ENCODE assay signal across 8 mouse cellular contexts in the genomic region with DNA sequence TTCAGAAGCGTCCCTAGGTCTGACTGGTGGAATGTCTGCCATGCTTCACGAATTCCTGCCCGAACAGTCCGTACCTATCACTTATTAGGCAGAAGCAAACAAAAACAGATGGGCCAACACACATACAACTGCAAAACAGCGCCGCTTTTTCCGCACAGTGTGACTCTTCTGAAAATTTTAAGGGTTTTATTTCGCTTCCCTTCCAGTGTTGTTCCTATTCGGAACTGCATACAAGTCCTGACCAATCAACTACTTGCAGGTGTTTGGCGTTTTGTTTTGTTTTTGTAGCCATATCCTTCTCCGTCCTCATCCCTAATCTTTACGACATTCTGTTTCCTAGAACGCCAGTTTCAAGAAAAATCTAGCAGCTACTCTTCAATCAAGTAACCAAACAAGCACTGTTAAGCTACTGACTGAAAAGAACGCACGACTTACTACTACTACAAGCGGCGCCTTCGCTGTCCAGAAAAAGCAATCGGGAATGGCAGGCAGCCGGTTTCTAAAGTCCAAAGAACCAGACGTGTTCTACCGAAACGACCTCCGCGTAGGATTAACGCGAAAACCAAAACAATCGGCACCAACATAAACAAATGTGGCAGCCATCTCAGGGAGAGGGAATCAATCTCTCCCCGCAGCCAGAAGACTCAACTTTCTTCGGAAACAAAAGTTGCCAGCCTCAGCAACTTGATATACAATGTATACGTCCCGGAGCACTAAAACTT. TPM values are rescaled to one million over a fixed set of nuclear protein-coding genes. Genes with fewer than 3 reads are reported as not detected.
DNase-seq lines count a peak whose midpoint lies in the region; ATAC-seq lines count a peak whose summit lies in the region.

No protein-coding gene starts in this region.

- H3K27ac ChIP-seq in forebrain, embryonic 14.5 days (ENCODE audit: low read depth, low read length): peak overlapping the region; percentile 100
- H3K27ac ChIP-seq in hindbrain, embryonic 15.5 days (replicated peaks): peak overlapping the region; percentile 97
- peak overlapping the region; percentile 100 for H3K27ac ChIP-seq in limb, embryonic 15.5 days
- H3K27ac ChIP-seq in midbrain, embryonic 15.5 days: peak overlapping the region; percentile 100

- peak overlapping the region; percentile 98 for H3K9ac ChIP-seq in forebrain, embryonic 14.5 days (ENCODE audit: low read length)
- H3K9ac ChIP-seq in hindbrain, embryonic 15.5 days: peak overlapping the region; percentile 95
- peak overlapping the region; percentile 99 for H3K9ac ChIP-seq in limb, embryonic 15.5 days
- H3K9ac ChIP-seq in midbrain, embryonic 15.5 days: peak overlapping the region; percentile 92

- DNase-seq in layer of hippocampus, adult 18-20 months (ENCODE audit: low spot score in 2 of 2): peak; percentile 4 to 50
- DNase-seq in layer of hippocampus, adult 9-10 months (ENCODE audit: low spot score): no peak
- DNase-seq in c-Kit-negative CD71-positive TER-119-positive erythroid progenitor cells, embryonic 14.5 days (ENCODE audit: low read depth, low spot score): peak; percentile 43
- peak; percentile 49 for DNase-seq in forebrain, embryonic 14.5 days (ENCODE audit: low spot score)
- DNase-seq in testis, postnatal 10 days (ENCODE audit: low spot score): peak; percentile 46

- no peaks in the 10 kb centered on the region for H3K36me3 ChIP-seq in forebrain, embryonic 14.5 days (ENCODE audit: control insufficient read depth, insufficient read depth, low read length)
- no peaks in the 10 kb centered on the region for H3K36me3 ChIP-seq in hindbrain, embryonic 15.5 days
- no peaks in the 10 kb centered on the region for H3K36me3 ChIP-seq in limb, embryonic 15.5 days
- no peaks in the 10 kb centered on the region for H3K36me3 ChIP-seq in midbrain, embryonic 15.5 days (replicated peaks)

- H3K4me2 ChIP-seq in forebrain, embryonic 14.5 days (ENCODE audit: low read length): peak overlapping the region; percentile 80
- peak overlapping the region; percentile 85 for H3K4me2 ChIP-seq in hindbrain, embryonic 15.5 days
- peak overlapping the region; percentile 66 for H3K4me2 ChIP-seq in limb, embryonic 15.5 days
- H3K4me2 ChIP-seq in midbrain, embryonic 15.5 days: peak overlapping the region; percentile 83

- no peak for ATAC-seq in forebrain, embryonic 14.5 days
- no peak for ATAC-seq in hindbrain, embryonic 15.5 days (ENCODE audit: low FRiP score, low read depth)
- no peak for ATAC-seq in limb, embryonic 15.5 days (ENCODE audit: insufficient number of reproducible peaks, low FRiP score, low TSS enrichment, low read depth)
- ATAC-seq in midbrain, embryonic 15.5 days (replicated peaks): no peak

- H3K27me3 ChIP-seq in forebrain, embryonic 14.5 days (replicated peaks; ENCODE audit: control insufficient read depth, insufficient read depth, low read length): 0 out of 2 replicates have a peak, but pooled peaks cover 4% of the 10 kb centered on the region
- no peaks in the 10 kb centered on the region for H3K27me3 ChIP-seq in hindbrain, embryonic 15.5 days
- no peaks in the 10 kb centered on the region for H3K27me3 ChIP-seq in limb, embryonic 15.5 days
- no peaks in the 10 kb centered on the region; the same call in 1 of the 2 replicates for H3K27me3 ChIP-seq in midbrain, embryonic 15.5 days (replicated peaks)

- peaks cover 28% of the 10 kb centered on the region for H3K4me1 ChIP-seq in forebrain, embryonic 14.5 days (ENCODE audit: control insufficient read depth, insufficient read depth, low read length)
- peaks cover 34% of the 10 kb centered on the region for H3K4me1 ChIP-seq in hindbrain, embryonic 15.5 days (replicated peaks)
- peaks cover 14% of the 10 kb centered on the region for H3K4me1 ChIP-seq in limb, embryonic 15.5 days
- peaks cover 34% of the 10 kb centered on the region for H3K4me1 ChIP-seq in midbrain, embryonic 15.5 days

- no peaks in the 10 kb centered on the region for H3K9me3 ChIP-seq in forebrain, embryonic 14.5 days (replicated peaks; ENCODE audit: control insufficient read depth, low read length)
- no peaks in the 10 kb centered on the region for H3K9me3 ChIP-seq in hindbrain, embryonic 15.5 days
- no peaks in the 10 kb centered on the region for H3K9me3 ChIP-seq in limb, embryonic 15.5 days
- no peaks in the 10 kb centered on the region for H3K9me3 ChIP-seq in midbrain, embryonic 15.5 days

- WGBS in forebrain, embryonic 14.5 days: under 1% methylated on average over 32 of the region's 32 CpGs
- under 1% methylated on average over 32 of the region's 32 CpGs for WGBS in hindbrain, embryonic 15.5 days
- under 1% methylated on average over 32 of the region's 32 CpGs for WGBS in limb, embryonic 15.5 days
- WGBS in midbrain, embryonic 15.5 days: under 1% methylated on average over 32 of the region's 32 CpGs

- H3K4me3 ChIP-seq in forebrain, embryonic 14.5 days (ENCODE audit: low read depth, low read length): peak overlapping the region; percentile 90
- H3K4me3 ChIP-seq in hindbrain, embryonic 15.5 days: peak overlapping the region; percentile 53
- H3K4me3 ChIP-seq in limb, embryonic 15.5 days: peak overlapping the region; percentile 88
- peak overlapping the region; percentile 95 for H3K4me3 ChIP-seq in midbrain, embryonic 15.5 days

RNA-seq across cellular contexts. Expression of a gene that starts 0.9 kb away (rescaled TPM):
- 10 to 100 TPM; 45.5 to 54.8 TPM for total RNA-seq in layer of hippocampus, adult 18-20 months (2021)
- polyA plus RNA-seq in forebrain, embryonic 14.5 days (2014; fragmentation: Nextera tagmentation; extraction: Ambion mirVana): 16.5 and 18.9 TPM in 2 replicates
- 7.1 and 7.8 TPM in 2 replicates for polyA plus RNA-seq in hindbrain, embryonic 15.5 days (2015; fragmentation: Nextera tagmentation; extraction: Ambion mirVana)
- polyA plus RNA-seq in limb, embryonic 15.5 days (2015; fragmentation: Nextera tagmentation; extraction: Ambion mirVana): 15.4 and 20.3 TPM in 2 replicates
- polyA plus RNA-seq in midbrain, embryonic 15.5 days (2015; fragmentation: Nextera tagmentation; extraction: Ambion mirVana): 7.9 and 8.3 TPM in 2 replicates
